Mouse (Mus musculus) midbrain, embryonic 16.5 days (tissue): ENCODE data around the gene Fam81a. TPM values are rescaled to one million over a fixed set of nuclear protein-coding genes. Genes with fewer than 3 reads are reported as not detected.

ENCODE experiments used
- ATAC-seq: fragments of 200-750 bp; cut with Nextera tagmentation; 2 replicates; pipeline ENCODE4 v1.8.0; 2017; ENCODE audit warnings: moderate TSS enrichment
- H3K27ac ChIP-seq: fragments of 300-500 bp; sonication (generic); 2 replicates; pipeline ENCODE4 v1.5.1; 2014; ENCODE audit warnings: mild to moderate bottlenecking, low read length, mixed read lengths
- H3K27me3 ChIP-seq: fragments of 300-500 bp; sonication (generic); 2 replicates; pipeline ENCODE4 v1.6.1; 2014; ENCODE audit warnings: low read depth, low read length, mixed read lengths; ENCODE audit not compliant: control insufficient read depth, insufficient read depth
- H3K36me3 ChIP-seq: fragments of 300-500 bp; sonication (generic); 2 replicates; pipeline ENCODE4 v1.6.1; 2014; ENCODE audit warnings: mild to moderate bottlenecking, low read length, moderate library complexity, mixed read lengths; ENCODE audit not compliant: control insufficient read depth, insufficient read depth
- H3K4me1 ChIP-seq: fragments of 300-500 bp; sonication (generic); 2 replicates; pipeline ENCODE4 v1.6.1; 2014; ENCODE audit warnings: mild to moderate bottlenecking, low read length, mixed read lengths; ENCODE audit not compliant: control insufficient read depth, insufficient read depth
- H3K4me2 ChIP-seq: fragments of 300-500 bp; sonication (generic); 2 replicates; pipeline ENCODE4 v1.6.1; 2014; ENCODE audit warnings: mild to moderate bottlenecking, low read length, mixed read lengths
- H3K4me3 ChIP-seq: fragments of 300-500 bp; sonication (generic); 2 replicates; pipeline ENCODE4 v1.5.1; 2014; ENCODE audit warnings: low read depth, mild to moderate bottlenecking, low read length, moderate library complexity, mixed read lengths
- H3K9ac ChIP-seq: fragments of 300-500 bp; sonication (generic); 2 replicates; pipeline ENCODE4 v1.6.1; 2014; ENCODE audit warnings: low read depth, low read length, mixed read lengths
- H3K9me3 ChIP-seq: fragments of 300-500 bp; sonication (generic); replicated peaks from 2 replicates; pipeline ENCODE4 v1.6.1; 2014; ENCODE audit warnings: mild to moderate bottlenecking, low read length, mixed read lengths; ENCODE audit not compliant: control insufficient read depth, poor library complexity, severe bottlenecking
- WGBS: fragments of 180-500 bp; shearing (Covaris S2); extraction: QIAGEN DNeasy Blood & Tissue Kit; methylation state at CpG from one replicate; pipeline ENCODE4 v1.1.7; 2014; 5-methylcytosine and 5-hydroxymethylcytosine counted together
- polyA plus RNA-seq: library from polyadenylated mRNA; unstranded; fragments of >200 nt; fragmentation: Nextera tagmentation; extraction: Ambion mirVana; gene quantifications from 2 replicates; pipeline ENCODE4 v1.2.1, GENCODE M21; 2015

Fam81a gene
- polyA plus RNA-seq, 1 experiment from 2014 or later, result 9.6 TPM

DNA sequence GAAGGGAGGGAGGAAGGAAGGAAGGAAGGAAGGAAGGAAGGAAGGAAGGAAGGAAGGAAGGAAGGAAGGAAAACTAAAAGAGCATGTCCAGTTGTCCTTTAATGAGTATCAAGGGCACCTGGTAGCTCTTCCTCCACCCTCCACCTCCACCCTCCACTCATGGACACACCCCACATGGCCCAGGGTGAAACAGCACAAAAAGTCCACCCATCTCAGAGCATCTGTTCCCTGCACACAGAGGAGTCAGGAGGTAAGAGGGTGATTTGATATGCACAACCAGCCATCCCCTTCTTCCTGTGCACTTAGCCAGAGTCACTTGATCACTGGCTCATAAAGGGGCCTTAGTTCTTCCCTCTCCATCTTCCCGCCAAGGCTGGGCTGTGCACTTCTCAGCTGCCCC is 99.4 kb downstream of the Fam81a start:
- Histone ChIP-seq H3K9ac (no peak overlapping the region), H3K4me1 (no peaks in the 10 kb centered on the region), H3K36me3 (no peaks in the 10 kb centered on the region), H3K9me3 (no peaks in the 10 kb centered on the region), H3K27me3 (no peaks in the 10 kb centered on the region), H3K27ac (no peak overlapping the region), H3K4me2 (no peak overlapping the region), H3K4me3 (no peak overlapping the region)
- no peak for ATAC-seq
- 81% methylated on average over 1 of the region's 1 CpGs for WGBS

DNA sequence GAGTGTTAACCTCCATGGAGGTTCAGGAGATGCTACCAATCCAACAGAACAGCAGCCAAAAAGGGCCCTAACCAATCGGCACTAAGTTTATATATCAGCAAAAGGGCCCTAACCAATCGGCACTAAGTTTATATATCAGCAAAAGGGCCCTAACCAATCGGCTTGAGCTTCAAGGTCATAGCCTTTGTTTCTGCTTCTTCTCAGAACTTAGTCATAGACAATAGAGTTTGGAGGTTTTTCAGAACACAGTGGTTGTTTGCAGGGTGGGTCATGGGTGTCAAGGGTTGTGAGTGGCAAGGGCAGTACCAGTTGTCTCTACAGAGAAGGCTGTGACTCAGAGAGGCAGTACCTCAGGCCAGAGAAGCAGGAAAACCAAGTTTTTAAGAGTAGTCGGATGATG is 100.2 kb downstream of the Fam81a start:
- H3K27me3 ChIP-seq, result no peaks in the 10 kb centered on the region
- no peak overlapping the region for H3K4me3 ChIP-seq
- no peak overlapping the region for H3K9ac ChIP-seq
- no peaks in the 10 kb centered on the region for H3K4me1 ChIP-seq
- no peaks in the 10 kb centered on the region for H3K36me3 ChIP-seq
- 89% methylated on average over 4 of the region's 4 CpGs for WGBS
- H3K4me2 ChIP-seq, result no peak overlapping the region
- H3K27ac ChIP-seq, result no peak overlapping the region
- no peak for ATAC-seq
- no peaks in the 10 kb centered on the region for H3K9me3 ChIP-seq

DNA sequence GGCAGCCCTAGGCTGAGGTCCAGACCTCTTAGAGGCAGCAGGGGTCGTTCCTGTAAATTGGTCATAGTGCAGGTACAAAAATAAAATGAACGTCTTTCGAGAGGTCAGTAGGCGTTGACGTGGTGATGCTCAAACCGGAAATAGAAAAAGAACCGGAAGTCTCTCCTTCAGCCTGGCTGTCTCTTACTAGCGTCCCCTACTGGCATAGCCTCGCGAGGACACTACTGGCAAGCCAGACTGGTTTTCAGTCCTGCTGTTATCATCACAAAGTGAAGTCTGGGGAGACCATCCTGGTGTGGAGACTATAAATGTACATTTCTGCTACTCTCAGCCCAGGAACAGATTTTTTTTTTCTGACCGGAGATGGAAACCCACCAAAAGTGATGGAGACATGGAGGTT is 101.8 kb downstream of the Fam81a start:
- WGBS, result 94% methylated on average over 11 of the region's 11 CpGs
- Histone ChIP-seq H3K4me3 (no peak overlapping the region), H3K9ac (no peak overlapping the region), H3K4me2 (no peak overlapping the region), H3K36me3 (no peaks in the 10 kb centered on the region), H3K27me3 (no peaks in the 10 kb centered on the region), H3K27ac (no peak overlapping the region), H3K4me1 (no peaks in the 10 kb centered on the region), H3K9me3 (no peaks in the 10 kb centered on the region)
- no peak for ATAC-seq

DNA sequence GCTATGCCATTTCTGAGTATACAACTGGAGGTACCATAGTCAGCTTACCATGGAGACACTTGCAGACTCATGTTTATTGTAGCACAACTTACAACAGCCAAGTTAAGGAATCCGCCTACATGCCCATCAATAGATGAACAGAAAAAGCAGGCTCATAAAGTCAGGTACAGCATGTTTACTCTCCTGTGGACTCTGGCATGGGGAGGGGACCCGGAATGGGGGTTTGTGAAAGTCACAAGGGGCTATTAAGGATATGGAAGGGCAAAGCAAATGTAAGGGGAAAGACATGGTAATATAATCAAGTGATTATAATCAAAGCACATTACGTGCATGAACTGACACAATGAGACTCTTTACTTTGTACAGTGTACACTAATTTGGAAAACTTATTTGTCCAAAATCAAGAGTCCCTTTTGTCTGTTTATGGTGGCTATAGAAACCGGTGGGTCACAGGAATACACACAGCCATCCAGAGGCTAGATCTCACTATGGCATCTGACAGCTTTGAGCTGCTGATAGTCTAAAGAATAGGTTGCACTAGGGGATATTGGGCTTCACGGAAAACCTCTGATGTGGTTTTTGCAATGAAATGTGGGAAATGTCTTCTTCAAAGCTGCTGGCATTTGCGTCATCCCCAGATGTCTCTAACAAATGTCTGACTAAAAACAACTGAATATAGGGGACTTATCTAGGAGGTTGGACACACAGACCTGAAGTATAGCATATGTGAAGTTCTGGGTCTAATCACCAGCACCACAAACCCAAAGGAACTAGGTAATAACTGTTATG is 102.6 kb downstream of the Fam81a start:
- Histone ChIP-seq H3K4me2 (no peak overlapping the region), H3K4me1 (no peaks in the 10 kb centered on the region), H3K36me3 (no peaks in the 10 kb centered on the region), H3K9me3 (no peaks in the 10 kb centered on the region), H3K9ac (no peak overlapping the region), H3K27ac (no peak overlapping the region), H3K27me3 (no peaks in the 10 kb centered on the region), H3K4me3 (no peak overlapping the region)
- ATAC-seq, result no peak
- WGBS, result 85% methylated on average over 6 of the region's 6 CpGs

Other genes with a start within 250 kb of the Fam81a start
- 74.0 and 80.4 TPM in 2 replicates for gene Bnip2, start 153.1 kb downstream of the Fam81a start, polyA plus RNA-seq
- gene Gtf2a2, start 130.0 kb downstream of the Fam81a start, polyA plus RNA-seq, result 177 and 184 TPM in 2 replicates
- not detected in 2 replicates for gene Gcnt3, start 104.5 kb downstream of the Fam81a start, polyA plus RNA-seq
- gene Myo1e, start 64.8 kb upstream of the Fam81a start, polyA plus RNA-seq, result 6.1 and 6.5 TPM in 2 replicates